Mouse (Mus musculus) kidney, postnatal 36 days (tissue): ENCODE data around the gene Cryl1.

ENCODE experiments used
- DNase-seq, 2 experiments: peaks; one replicate each; pipeline ENCODE4 v3.0.0; 2021 to 2022; ENCODE audit warnings: mixed read lengths in 2 of 2

The Cryl1 gene

DNA sequence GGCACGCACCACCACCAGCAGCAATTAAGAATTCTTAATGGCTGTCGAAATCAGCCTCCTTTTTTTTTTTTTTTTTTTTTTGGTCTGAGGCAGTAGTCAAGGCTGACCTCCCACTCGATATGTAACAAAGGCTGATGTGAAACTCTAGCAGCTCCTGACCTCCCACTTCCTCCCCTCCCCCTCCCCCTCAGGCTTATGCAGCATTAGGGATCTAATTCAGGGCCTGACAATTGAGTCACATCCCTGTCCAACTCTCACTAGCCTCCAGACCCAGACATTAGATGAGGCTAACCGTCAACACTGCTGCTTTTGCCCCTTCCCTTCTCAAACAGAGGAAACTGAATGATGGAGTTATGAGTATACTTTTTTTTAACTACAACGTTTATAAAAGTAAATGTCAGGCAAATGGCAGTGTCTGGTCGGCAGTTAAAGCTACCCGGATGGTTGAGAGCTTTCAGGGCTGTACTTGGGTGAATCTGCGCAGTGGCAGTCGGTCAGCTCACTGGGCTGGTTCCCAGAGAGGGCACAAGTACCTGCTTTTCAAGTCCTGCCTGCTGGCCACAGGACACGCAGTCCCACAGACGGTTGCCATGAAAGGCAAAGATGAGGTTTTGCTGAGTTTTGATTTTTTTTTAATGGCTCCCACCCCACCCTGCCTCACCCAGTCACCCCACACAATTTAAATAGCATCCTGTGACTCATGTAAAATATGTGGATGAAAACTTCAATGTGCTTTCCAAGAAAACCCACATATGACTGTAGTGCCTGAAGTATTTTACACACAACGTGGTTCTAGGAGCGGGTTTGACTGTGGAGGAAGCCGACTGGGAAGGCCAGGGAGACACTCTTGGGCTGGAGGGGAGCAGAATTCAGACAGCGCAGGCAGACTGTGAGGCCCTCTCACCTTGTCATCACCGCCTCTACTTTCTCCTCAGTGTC, 81.4 kb downstream of the Cryl1 start:
- no peak for DNase-seq

- DNase-seq = no peak
These were observed 82.4 kb downstream of the Cryl1 start for GRCm38 (mm10) chr14:57315976-57316375.

DNA sequence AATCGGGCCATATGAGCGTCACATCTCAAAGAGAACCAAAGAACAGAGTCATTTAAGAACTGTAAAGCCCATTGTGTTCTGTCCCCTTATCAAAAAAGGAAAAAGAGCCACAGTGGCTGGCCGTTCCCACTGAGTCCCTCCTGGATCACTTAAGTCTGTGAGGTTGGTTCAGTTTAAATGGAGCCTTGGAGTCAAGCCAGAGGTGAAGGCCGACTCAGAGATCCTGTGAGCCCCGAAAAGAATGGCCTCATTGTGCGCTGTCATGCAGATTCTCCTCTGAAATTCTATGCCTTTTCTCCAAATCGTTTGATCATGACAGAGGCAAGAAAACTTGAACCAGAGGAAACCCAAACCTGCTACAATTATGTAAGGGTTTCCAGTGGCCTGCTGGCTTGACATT, 82.8 kb downstream of the Cryl1 start:
- DNase-seq = no peak

- no peak for DNase-seq
These were observed 96.6 kb downstream of the Cryl1 start for GRCm38 (mm10) chr14:57301600-57302230.

GRCm38 (mm10) chr14:57300530-57300929, 97.8 kb downstream of the Cryl1 start:
- DNase-seq = no peak

- DNase-seq = no peak
These were observed 100.7 kb downstream of the Cryl1 start for GRCm38 (mm10) chr14:57297672-57298071.

GRCm38 (mm10) chr14:57291399-57291942, 106.9 kb downstream of the Cryl1 start:
- DNase-seq = no peak

DNA sequence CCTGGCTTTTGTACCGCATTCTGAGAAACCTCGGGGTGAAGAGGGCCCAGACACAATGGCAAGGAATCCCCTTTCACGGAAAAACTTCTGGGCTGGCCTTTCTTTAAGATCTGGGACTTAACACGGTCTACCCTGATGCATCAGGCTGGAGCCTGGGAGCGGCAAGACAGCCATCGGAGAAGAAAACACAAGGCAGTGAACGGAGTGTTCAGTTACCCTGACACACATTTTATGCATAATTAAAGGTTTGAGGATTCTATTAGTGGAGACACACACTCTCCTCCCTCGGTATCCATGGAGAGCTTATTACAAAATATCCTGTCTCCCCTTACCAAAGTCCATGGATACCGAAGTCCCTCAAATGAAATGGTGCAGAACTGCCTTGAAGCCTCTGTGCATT, 109.2 kb downstream of the Cryl1 start:
- no peak for DNase-seq

DNA sequence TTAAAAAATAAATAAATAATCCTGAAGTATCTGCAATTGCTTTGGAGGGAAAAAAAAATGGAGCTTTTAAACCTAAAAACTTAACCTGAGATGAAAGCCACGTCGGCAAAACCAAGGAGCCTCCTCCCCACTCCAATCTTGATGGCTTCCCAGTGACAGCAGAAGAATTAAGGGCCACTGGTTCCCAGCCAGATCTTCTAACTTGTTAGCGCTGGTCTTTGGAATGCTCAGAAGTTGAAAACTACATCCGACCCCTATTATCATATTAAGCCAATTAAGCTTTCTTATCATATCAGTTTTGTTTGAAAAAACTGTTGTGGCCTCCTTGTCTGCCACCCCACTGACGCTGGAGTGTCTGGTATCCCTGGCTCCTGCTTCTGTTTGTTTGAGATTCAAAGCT, 114.5 kb downstream of the Cryl1 start:
- no peak for DNase-seq

DNA sequence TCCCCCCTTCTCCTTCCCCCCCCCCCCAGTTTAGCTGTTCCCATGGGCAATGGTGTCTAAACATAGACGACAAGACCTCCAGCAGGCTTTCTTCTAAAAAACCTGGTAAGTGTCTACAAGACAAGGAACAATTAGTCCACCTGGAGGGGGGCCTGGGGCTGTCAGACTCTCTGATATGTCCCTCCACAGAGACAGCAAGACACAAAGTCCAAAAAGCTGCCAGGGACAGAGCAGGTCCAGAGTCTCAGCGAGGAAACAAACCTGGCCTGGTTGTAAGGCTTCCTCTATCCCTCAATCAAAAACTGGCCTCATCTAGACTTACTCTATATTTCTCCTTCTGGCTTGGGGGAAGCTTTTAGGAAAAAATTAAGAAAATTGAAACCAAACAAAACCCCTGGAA, 115.7 kb downstream of the Cryl1 start:
- DNase-seq = no peak

DNA sequence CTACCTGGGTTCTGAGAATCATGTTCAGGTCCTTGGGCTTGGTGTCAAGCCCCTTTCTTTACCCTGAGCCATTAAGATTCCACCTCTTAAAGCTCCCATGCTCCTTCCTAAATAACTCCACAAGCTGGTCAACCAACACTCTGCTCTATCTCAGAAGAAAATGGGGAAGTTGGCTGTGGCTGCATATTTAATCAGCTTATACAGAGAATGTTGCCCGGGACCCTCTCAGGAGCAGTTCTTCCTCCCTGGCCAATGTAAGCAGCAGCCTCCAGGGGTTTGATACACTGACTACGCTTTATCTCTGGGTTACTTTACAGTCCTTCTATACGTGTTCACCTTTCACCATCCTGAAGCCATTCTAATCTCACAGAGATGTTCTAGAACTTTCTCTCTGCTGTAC, 117.5 kb downstream of the Cryl1 start:
- no peak for DNase-seq

DNA sequence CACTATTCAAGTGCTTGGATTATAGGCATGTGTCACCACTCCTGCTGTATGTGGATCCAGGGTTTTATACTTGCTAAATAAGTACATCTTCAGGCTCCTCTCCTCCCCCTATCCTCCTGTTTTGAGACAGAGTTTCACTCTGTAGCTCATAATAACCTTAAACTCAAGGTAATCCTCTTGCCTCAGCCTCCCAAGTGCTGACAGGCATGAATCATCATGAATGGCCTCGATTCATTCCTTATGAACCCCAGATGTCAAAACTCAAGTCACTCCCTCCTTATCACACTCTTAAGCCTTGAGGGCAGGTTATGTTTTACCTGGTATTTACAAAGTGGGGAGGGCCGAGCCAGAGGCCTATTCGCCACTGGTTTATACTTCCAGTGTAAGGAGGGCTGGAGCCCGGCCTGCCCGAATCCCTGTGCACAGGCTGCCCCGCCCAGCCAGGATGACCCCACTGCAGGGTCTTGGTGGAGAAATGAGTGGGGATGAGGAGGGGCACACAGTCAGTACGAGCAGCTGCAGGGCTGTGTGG, 121.8 kb downstream of the Cryl1 start:
- no peak for DNase-seq

DNA sequence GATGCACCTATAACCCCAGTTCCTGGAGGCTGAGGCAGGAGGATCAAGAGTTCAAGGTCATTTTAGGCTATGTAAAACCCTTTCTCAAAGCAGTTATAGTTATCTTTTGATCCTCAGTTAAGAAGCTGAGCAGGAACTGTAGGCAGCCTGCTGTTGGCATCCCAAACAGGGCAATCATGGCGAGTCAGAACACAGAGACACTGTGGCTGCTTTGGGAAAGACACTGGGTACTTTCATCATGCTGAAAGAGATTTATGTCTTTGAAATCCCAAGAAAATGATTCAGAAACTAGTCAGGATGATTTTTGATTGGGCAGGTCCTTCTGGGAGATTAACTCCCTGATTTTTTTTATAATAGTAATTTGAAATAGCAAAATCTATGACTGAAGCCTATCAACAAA, 126.0 kb downstream of the Cryl1 start:
- DNase-seq = no peak

GRCm38 (mm10) chr14:57271861-57272260, 126.5 kb downstream of the Cryl1 start:
- no peak for DNase-seq

DNA sequence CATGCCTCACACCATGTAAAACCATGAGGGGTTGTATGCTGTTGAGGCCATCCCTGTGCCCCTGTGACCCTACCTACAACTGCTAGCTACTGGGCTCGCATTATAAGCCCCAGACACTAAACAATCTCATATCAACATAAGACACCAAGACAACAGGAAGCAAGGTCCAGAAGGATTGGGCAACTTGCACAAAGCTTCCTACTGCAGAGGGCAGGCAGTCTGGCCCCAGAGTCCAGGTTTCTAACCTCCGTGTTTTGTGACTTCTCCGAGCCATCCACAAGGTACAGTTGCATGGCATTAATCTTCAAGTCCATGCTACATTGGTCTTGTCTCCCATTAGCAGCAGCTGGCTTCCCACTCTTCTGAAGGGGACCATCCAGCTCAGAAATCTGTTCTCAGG, 129.4 kb downstream of the Cryl1 start:
- DNase-seq = no peak

GRCm38 (mm10) chr14:57268344-57268743, 130.0 kb downstream of the Cryl1 start:
- peak; percentile 37 to 62 for DNase-seq

DNA sequence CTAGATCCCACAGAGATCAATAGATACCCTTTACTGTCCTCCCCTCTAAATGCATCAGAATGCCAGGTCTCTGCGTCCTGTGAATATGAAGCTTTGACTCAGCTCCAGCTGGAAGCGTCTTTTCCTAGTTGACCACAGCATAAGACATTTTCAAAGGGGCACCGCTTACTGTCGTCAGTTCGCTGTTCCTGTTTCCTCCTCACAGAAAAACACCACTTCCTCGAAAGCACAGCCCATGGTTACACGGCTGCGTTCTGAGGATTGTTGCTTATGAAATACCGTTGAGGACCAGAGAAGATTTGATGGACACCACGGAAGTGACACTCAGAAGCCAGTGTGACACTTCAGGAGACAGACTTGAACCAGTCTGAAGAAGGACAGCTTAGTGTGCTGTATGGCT, 134.4 kb downstream of the Cryl1 start:
- no peak for DNase-seq

GRCm38 (mm10) chr14:57259341-57259740, 139.0 kb downstream of the Cryl1 start:
- peak in 1 of 2 experiments; percentile 50 for DNase-seq

DNA sequence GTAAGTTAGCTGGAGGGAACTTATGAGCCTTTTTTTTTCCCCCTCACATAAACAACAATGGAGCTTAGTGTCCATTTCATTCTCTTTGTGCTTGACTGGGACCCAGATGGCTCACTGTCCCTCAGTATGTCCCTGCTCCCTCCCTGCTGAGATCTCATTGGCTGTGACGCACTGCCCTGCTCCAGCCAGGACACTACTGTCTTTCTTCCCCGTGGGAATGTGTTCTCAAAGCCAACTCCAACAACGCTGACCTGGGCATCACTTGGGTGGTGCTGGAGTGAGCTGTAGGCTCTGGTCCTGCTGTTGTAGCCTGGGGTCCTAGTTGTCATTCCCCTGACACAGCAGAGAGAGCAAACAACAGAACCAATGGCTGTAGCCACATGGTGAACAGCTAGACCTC, 149.7 kb downstream of the Cryl1 start:
- DNase-seq = no peak

- DNase-seq = no peak
These were observed 151.8 kb downstream of the Cryl1 start for GRCm38 (mm10) chr14:57246575-57246974.

- no peak for DNase-seq
These were observed 155.4 kb downstream of the Cryl1 start for GRCm38 (mm10) chr14:57242978-57243377.

DNA sequence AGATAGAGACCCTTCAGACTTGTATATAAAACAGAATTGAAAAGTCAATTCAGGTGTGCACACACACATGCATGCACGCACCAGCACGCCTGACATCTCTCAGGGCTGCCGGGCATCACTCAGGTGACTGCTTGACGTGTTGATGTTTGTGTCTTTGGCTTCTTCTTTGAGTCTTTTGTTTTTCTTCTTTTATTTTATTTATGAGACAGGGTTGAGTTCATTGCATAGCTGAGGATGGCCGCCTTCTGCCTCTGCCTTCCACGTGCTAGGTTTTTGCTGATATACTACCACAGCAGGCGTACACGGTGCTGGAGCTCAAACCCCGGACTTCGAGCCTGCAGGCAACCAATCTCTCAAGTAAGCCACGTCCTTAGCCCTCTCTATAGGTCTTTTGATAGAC, 163.1 kb downstream of the Cryl1 start:
- no peak for DNase-seq

DNA sequence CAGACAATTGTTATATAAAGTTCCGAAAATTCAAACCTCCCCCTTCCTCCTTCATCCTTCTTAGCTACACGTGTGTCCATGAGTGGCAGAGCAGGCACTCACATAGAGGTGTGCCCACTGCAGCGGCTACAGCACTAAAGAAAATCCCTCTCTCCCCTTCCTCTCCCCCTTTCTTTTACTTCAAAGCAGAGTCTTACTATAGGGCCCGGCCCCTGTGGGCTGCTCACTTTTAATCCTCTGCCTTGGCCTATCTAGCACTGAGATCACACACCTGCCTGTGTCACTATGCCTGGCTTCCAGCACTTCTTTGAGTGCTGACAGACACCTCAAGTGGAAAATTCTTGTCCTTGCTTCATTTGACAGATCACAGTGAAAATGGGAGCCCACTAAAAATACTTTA, 163.6 kb downstream of the Cryl1 start:
- DNase-seq = no peak
